Mouse (Mus musculus): Measurements from ENCODE around the gene Pcdh15. TPM values are rescaled to one million over a fixed set of nuclear protein-coding genes. Genes with fewer than 3 reads are reported as not detected.

The Pcdh15 gene
- polyA plus RNA-seq, 1 experiment from 2014 or later: 3.9 TPM

- H3K9ac ChIP-seq: no peak overlapping the region
- H3K4me1 ChIP-seq: 0 out of 2 replicates have a peak, but pooled peaks cover 4% of the 10 kb centered on the region
- no peak for ATAC-seq (ENCODE audit: insufficient number of reproducible peaks, insufficient read depth, low FRiP score, low TSS enrichment)
- 44% methylated on average over 8 of the region's 8 CpGs for WGBS
- H3K27me3 ChIP-seq: no peaks in the 10 kb centered on the region; the same call in 1 of the 2 replicates
- H3K27ac ChIP-seq: no peak overlapping the region
- H3K4me3 ChIP-seq: no peak overlapping the region
- H3K36me3 ChIP-seq: no peaks in the 10 kb centered on the region
- no peaks in the 10 kb centered on the region for H3K9me3 ChIP-seq
- no peak overlapping the region for H3K4me2 ChIP-seq (replicated peaks)
Measured at GRCm38 (mm10) chr10:73826354-73826753, 727.2 kb downstream of the Pcdh15 start.

GRCm38 (mm10) chr10:73828781-73829180 is 729.6 kb downstream of the Pcdh15 start:
- Histone ChIP-seq H3K9ac (no peak overlapping the region), H3K4me1 (no peaks in the 10 kb centered on the region), H3K36me3 (no peaks in the 10 kb centered on the region), H3K4me2 (replicated peaks) (no peak overlapping the region), H3K27ac (no peak overlapping the region), H3K4me3 (no peak overlapping the region), H3K9me3 (no peaks in the 10 kb centered on the region), H3K27me3 (no peaks in the 10 kb centered on the region)
- ATAC-seq (ENCODE audit: insufficient number of reproducible peaks, insufficient read depth, low FRiP score, low TSS enrichment): no peak
- 80% methylated on average over 2 of the region's 2 CpGs for WGBS

GRCm38 (mm10) chr10:73844998-73845397 is 745.9 kb downstream of the Pcdh15 start:
- H3K9ac ChIP-seq: no peak overlapping the region
- H3K27me3 ChIP-seq: no peaks in the 10 kb centered on the region
- H3K4me1 ChIP-seq: no peaks in the 10 kb centered on the region
- ATAC-seq (ENCODE audit: insufficient number of reproducible peaks, insufficient read depth, low FRiP score, low TSS enrichment): no peak
- H3K36me3 ChIP-seq: no peaks in the 10 kb centered on the region
- no peak overlapping the region for H3K4me2 ChIP-seq (replicated peaks)
- no peak overlapping the region for H3K27ac ChIP-seq
- H3K4me3 ChIP-seq: no peak overlapping the region
- 67% methylated on average over 3 of the region's 3 CpGs for WGBS
- H3K9me3 ChIP-seq: no peaks in the 10 kb centered on the region

DNA sequence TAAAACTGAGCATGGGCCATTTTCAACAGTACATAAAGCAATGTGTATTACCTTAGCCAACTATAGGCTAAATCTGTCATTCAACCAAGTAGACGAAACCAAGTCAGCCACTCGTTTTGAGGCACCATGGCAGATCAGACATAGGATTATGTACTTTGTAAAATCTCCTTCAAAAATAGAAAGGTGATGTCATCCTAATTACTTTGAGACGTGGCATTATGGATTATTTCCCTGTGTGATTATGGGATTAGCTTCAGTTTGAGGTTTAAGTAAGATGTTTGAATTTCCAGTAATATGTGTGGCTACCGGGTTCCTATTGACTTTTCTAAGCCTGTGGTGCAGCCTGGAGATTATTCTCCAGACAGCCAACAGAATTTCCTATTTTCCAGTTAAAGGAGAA is 763.0 kb downstream of the Pcdh15 start:
- no peaks in the 10 kb centered on the region for H3K4me1 ChIP-seq
- no peaks in the 10 kb centered on the region for H3K27me3 ChIP-seq
- 66% methylated on average over 4 of the region's 4 CpGs for WGBS
- no peaks in the 10 kb centered on the region for H3K36me3 ChIP-seq
- H3K9me3 ChIP-seq: no peaks in the 10 kb centered on the region
- no peak overlapping the region for H3K4me3 ChIP-seq
- H3K27ac ChIP-seq: no peak overlapping the region
- H3K9ac ChIP-seq: no peak overlapping the region
- no peak overlapping the region for H3K4me2 ChIP-seq (replicated peaks)
- ATAC-seq (ENCODE audit: insufficient number of reproducible peaks, insufficient read depth, low FRiP score, low TSS enrichment): no peak

GRCm38 (mm10) chr10:73878055-73878728 is 779.0 kb downstream of the Pcdh15 start:
- no peaks in the 10 kb centered on the region for H3K9me3 ChIP-seq
- no peaks in the 10 kb centered on the region for H3K27me3 ChIP-seq
- H3K27ac ChIP-seq: no peak overlapping the region
- no peaks in the 10 kb centered on the region for H3K4me1 ChIP-seq
- H3K9ac ChIP-seq: no peak overlapping the region
- no peak overlapping the region for H3K4me3 ChIP-seq
- H3K36me3 ChIP-seq: no peaks in the 10 kb centered on the region
- no peak overlapping the region for H3K4me2 ChIP-seq (replicated peaks)
- ATAC-seq (ENCODE audit: insufficient number of reproducible peaks, insufficient read depth, low FRiP score, low TSS enrichment): no peak
- 68% methylated on average over 5 of the region's 5 CpGs for whole genome bisulfite sequencing

DNA sequence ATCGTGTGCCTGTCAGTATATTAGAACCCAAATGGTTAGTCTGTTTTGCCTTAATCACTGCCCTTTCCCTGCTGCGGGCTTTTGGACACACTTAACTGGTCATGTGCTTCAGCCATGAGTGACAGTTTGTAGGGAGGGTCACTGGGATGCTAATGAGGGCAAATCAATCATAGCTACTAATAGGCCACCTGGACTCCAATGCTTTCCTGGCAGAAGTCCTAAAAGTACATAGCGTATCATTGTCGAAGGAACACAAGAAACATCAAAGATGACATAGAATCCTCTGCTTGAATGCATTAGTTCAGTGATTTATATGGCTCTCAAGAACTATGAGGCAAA is 779.6 kb downstream of the Pcdh15 start:
- H3K4me2 ChIP-seq (replicated peaks): no peak overlapping the region
- H3K4me3 ChIP-seq: no peak overlapping the region
- H3K36me3 ChIP-seq: no peaks in the 10 kb centered on the region
- ATAC-seq (ENCODE audit: insufficient number of reproducible peaks, insufficient read depth, low FRiP score, low TSS enrichment): no peak
- no peaks in the 10 kb centered on the region for H3K4me1 ChIP-seq
- no peaks in the 10 kb centered on the region for H3K27me3 ChIP-seq
- H3K9ac ChIP-seq: no peak overlapping the region
- H3K9me3 ChIP-seq: no peaks in the 10 kb centered on the region
- 64% methylated on average over 4 of the region's 4 CpGs for WGBS
- H3K27ac ChIP-seq: no peak overlapping the region

DNA sequence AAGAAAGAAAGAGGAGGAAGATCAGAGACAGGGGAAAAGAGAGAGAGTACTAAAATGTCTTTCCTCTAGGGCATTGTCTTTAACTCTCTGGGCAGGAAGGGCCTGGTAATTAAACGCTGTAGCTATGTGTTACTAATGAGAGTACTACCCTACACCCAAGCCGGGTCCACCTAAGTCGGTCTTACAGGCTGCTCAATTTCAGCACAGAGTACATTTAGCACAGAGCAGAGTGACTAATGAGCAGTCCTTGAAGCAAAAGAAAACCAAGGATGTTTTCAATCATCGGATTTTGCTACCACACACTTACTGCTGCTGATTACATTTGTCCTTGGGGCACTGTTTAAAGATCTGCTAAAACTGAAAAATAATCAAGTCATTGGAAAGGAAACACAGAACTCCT is 788.6 kb downstream of the Pcdh15 start:
- Histone ChIP-seq H3K4me2 (replicated peaks) (no peak overlapping the region), H3K4me1 (no peaks in the 10 kb centered on the region), H3K9ac (no peak overlapping the region), H3K4me3 (no peak overlapping the region), H3K36me3 (no peaks in the 10 kb centered on the region), H3K27me3 (no peaks in the 10 kb centered on the region), H3K27ac (no peak overlapping the region), H3K9me3 (no peaks in the 10 kb centered on the region)
- 49% methylated on average over 4 of the region's 4 CpGs for WGBS
- no peak for ATAC-seq (ENCODE audit: insufficient number of reproducible peaks, insufficient read depth, low FRiP score, low TSS enrichment)

- H3K27ac ChIP-seq: no peak overlapping the region
- H3K27me3 ChIP-seq: no peaks in the 10 kb centered on the region
- no peaks in the 10 kb centered on the region for H3K36me3 ChIP-seq
- no peaks in the 10 kb centered on the region for H3K4me1 ChIP-seq
- WGBS: 85% methylated on average over 4 of the region's 4 CpGs
- H3K9ac ChIP-seq: no peak overlapping the region
- H3K4me3 ChIP-seq: no peak overlapping the region
- H3K9me3 ChIP-seq: no peaks in the 10 kb centered on the region
- no peak overlapping the region for H3K4me2 ChIP-seq (replicated peaks)
- no peak for ATAC-seq (ENCODE audit: insufficient number of reproducible peaks, insufficient read depth, low FRiP score, low TSS enrichment)
Measured at GRCm38 (mm10) chr10:73892251-73892650, 793.1 kb downstream of the Pcdh15 start.

DNA sequence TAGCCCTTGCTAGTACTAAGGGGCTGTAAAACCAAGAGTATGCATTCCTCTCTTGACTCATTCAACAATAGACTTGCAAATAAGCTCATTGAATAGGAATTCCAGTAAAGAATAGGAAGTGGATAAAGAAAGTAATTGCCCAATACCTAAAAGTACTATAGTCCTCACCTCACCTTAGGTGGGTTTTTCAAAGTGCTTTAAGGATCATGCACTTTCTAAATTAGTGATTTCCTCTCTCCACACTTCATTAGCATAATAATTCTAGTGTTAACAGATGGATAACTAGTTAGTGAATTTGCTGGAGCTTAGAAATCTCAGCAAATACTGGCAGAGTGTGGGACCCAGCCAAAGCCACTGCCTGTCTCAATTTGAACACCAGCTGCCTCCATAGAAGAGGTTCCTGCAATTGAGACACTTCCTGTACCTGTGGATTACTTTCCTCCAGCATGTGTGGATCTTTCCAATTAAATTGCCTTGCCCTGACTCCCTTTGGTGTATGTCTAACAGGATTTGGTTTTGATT is 797.0 kb downstream of the Pcdh15 start:
- no peaks in the 10 kb centered on the region for H3K9me3 ChIP-seq
- no peaks in the 10 kb centered on the region for H3K36me3 ChIP-seq
- ATAC-seq (ENCODE audit: insufficient number of reproducible peaks, insufficient read depth, low FRiP score, low TSS enrichment): no peak

DNA sequence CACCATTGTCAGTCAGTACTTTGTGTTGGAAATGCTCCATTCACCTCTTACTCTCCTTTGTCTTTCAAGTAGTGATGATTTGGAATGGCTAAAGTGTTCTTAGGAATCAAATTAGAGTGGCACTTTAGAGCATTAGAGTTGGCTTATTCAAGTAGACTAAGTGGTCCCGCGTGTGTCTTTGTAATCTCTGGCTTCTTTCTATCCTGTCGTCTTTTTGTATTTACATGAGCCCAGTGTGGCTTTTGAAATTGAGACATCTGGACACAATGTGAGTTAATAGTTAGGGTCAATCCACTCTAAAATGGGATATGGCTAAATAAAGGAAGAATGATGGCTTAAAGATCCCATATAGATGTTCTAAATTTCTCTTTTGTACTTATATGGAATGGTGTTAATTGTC is 800.0 kb downstream of the Pcdh15 start:
- Histone ChIP-seq H3K27ac (no peak overlapping the region), H3K4me1 (no peaks in the 10 kb centered on the region), H3K9me3 (no peaks in the 10 kb centered on the region), H3K27me3 (no peaks in the 10 kb centered on the region), H3K4me2 (replicated peaks) (no peak overlapping the region), H3K4me3 (no peak overlapping the region), H3K36me3 (no peaks in the 10 kb centered on the region), H3K9ac (no peak overlapping the region)
- WGBS: 64% methylated on average over 3 of the region's 3 CpGs
- no peak for ATAC-seq (ENCODE audit: insufficient number of reproducible peaks, insufficient read depth, low FRiP score, low TSS enrichment)

More for the DNA sequence above, 797.0 kb downstream of the Pcdh15 start:
- Histone ChIP-seq H3K27me3 (no peaks in the 10 kb centered on the region), H3K4me3 (no peak overlapping the region), H3K27ac (no peak overlapping the region), H3K4me2 (replicated peaks) (no peak overlapping the region), H3K4me1 (no peaks in the 10 kb centered on the region), H3K9ac (no peak overlapping the region)

- no peak overlapping the region for H3K4me2 ChIP-seq (replicated peaks)
- H3K36me3 ChIP-seq: no peaks in the 10 kb centered on the region
- no peaks in the 10 kb centered on the region for H3K27me3 ChIP-seq
- no peak overlapping the region for H3K9ac ChIP-seq
- H3K4me3 ChIP-seq: no peak overlapping the region
- H3K4me1 ChIP-seq: no peaks in the 10 kb centered on the region
- no peak overlapping the region for H3K27ac ChIP-seq
- ATAC-seq (ENCODE audit: insufficient number of reproducible peaks, insufficient read depth, low FRiP score, low TSS enrichment): no peak
- no peaks in the 10 kb centered on the region for H3K9me3 ChIP-seq
- 58% methylated on average over 1 of the region's 1 CpGs for WGBS
Measured at GRCm38 (mm10) chr10:73907626-73908025, 808.5 kb downstream of the Pcdh15 start.

DNA sequence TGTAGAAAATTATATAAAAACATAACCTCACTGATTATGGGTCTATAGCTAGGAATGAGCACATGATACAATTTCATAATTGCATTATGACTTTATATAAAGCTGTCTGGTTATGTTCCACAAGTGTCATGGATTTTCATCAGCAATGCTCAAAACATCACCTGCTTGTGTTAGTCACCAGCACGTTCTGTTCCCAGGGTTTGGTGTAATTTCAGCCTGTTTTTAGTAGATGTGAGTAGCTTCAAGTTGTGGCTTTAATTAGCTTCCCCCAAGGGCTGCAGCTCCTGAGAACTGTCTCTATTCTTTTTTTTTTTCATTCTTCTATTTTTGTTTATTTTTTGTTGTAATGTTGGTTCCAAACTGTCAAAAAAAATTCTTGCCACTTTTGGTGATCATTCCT is 809.4 kb downstream of the Pcdh15 start:
- no peak for ATAC-seq (ENCODE audit: insufficient number of reproducible peaks, insufficient read depth, low FRiP score, low TSS enrichment)
- Histone ChIP-seq H3K4me2 (replicated peaks) (no peak overlapping the region), H3K27me3 (no peaks in the 10 kb centered on the region), H3K4me3 (no peak overlapping the region), H3K9me3 (no peaks in the 10 kb centered on the region), H3K36me3 (no peaks in the 10 kb centered on the region), H3K9ac (no peak overlapping the region), H3K4me1 (no peaks in the 10 kb centered on the region), H3K27ac (no peak overlapping the region)
- WGBS: 34% methylated on average over 1 of the region's 1 CpGs

Data from embryonic facial prominence, embryonic 12.5 days (tissue).